Mouse (Mus musculus) CD4-positive naive resting alpha-beta T cell, adult 57 days (primary cell): Measurements from ENCODE around the gene Gm37240. TPM values are rescaled to one million over a fixed set of nuclear protein-coding genes. Genes with fewer than 3 reads are reported as not detected.

Experiments used
- total RNA-seq: library from RNA; stranded (reverse); gene quantifications from one replicate; pipeline ENCODE4 v1.2.4, GENCODE M21; 2023

Gm37240 gene
- not detected for total RNA-seq

GRCm38 (mm10) chr3:85887239-85887827 is at the start of gene Gm37240, which contains the start of gene Glt28d2:
Gm37240 (minus strand) TSS chr3:85887518.
Glt28d2 (minus strand) TSS chr3:85887516.

DNA sequence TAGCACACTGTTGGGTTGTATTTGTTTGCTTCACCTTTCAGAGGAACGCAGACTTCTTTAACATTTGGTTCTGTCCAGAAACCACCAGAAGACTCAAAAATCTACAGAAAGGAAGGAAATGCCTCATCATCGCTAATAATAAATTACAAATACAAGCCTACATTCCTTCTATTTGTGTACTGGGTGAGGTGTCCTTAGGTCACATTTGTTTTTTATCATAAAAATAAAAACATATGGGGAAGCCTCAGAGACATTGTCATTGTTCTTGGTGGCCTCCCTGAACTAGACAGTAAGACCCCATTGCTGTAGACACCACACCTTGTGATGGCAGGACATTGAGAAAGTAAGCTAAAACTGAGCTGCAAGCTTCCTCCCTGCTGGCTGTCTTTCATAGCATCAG is 70.1 kb downstream of the Gm37240 start, which contains the start of gene Fam160a1:
Gene Fam160a1, minus strand, starts transcription at position 101 of the 400 bp plus-strand sequence.

GRCm38 (mm10) chr3:85573864-85574830 is 313.2 kb downstream of the Gm37240 start, which contains the start of gene Gatb:
Gatb (plus strand) TSS chr3:85574119.

DNA sequence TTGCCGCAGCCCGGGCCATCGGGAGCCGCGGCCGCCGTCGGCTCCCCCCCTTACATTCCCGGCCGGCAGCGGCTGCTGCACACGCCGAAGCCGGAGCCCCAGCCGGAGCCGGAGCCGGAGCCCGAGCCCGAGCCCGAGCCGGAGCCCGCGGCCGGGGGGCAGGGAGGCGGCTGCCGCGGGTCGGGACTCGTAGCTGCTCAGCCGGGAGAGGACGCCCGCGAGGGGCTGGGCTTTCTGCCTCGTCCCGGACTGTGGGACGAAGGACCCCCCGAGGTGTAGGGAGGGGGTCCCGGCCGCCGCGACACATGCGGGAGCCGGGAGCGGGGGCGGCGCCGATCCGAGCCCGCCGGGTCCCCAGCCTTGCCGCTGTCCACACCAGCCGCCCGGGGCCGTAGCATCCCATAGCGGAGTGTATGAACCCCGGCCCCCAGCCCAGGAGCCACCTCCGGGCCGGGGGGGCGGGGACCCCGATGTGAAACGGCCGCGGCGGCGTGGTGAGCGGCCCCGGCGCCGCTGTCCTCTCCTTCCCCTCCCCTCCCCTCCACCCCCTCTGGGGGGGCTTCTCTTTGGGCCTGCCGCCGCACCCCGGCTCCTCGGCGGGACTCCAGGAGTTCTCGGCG is 1072.4 kb downstream of the Gm37240 start, which contains the start of gene Fbxw7:
Gene Fbxw7, plus strand, starts transcription at position 507 of the 620 bp plus-strand sequence.

DNA sequence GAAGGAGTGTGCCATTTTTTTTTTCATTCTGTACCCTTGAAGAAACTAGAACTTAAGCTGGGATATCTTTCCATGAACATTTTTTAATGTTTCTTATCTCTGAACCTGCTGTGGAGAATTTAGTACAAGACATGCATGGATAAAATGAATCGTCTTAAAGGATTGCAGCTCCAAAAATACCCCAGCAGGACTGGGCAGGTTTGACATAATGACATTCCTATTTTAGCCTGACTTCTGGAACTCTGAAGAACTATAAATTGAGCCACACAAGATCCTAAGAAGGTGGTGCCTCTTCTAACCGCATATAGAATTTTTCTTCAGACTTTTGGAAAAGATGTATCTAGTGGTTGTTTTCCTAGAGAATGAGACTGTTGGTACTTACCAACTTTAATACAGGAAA is 1294.0 kb downstream of the Gm37240 start, which contains the start of gene Tigd4:
Gene Tigd4, plus strand, starts transcription at position 301 of the 400 bp plus-strand sequence.

DNA sequence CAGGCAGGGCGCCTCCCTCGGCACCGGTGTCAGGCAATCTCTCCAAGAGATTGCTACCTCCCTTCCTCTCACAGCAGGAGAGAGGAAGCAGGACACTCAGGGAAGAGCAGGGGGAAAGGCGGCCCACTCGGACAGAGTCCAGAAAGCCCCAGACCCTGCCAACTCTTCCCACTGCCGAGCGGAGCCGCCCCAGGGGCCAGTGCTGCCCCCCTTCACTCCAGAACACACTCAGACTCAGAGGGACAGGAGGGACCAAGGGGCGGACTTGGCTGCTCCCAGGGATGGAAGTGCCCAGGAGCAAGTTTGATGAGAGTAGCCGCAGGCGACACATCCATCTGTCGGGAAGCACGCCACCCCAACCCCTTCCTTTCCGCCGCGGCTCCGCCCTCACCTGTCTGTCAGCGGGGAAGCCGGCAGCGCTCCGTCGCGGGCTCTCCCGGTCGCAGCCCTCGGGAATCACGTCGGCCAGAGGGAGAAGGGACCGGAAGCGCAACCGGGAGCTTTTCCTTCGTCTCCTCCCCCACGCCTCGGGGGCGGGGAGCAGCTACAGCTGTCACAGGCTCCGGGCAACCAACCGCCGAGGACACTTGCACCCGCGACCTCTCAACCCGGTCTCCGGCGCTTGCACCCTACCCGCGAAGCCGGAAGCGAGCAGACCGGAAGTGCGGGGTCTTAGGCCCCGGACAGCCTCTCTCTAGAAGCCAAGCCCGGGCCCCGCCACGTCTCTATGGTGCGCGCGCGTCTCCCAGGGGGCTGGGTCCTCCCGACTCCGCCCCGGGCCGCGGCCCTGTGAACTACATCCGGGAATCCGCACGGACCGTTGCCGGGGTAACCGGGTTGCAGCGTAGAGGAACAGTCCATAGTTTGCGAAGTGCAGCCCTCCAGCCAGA is 1305.0 kb downstream of the Gm37240 start, which contains the start of gene Arfip1:
Gene Arfip1, minus strand, starts transcription at position 603 of the 890 bp plus-strand sequence.

DNA sequence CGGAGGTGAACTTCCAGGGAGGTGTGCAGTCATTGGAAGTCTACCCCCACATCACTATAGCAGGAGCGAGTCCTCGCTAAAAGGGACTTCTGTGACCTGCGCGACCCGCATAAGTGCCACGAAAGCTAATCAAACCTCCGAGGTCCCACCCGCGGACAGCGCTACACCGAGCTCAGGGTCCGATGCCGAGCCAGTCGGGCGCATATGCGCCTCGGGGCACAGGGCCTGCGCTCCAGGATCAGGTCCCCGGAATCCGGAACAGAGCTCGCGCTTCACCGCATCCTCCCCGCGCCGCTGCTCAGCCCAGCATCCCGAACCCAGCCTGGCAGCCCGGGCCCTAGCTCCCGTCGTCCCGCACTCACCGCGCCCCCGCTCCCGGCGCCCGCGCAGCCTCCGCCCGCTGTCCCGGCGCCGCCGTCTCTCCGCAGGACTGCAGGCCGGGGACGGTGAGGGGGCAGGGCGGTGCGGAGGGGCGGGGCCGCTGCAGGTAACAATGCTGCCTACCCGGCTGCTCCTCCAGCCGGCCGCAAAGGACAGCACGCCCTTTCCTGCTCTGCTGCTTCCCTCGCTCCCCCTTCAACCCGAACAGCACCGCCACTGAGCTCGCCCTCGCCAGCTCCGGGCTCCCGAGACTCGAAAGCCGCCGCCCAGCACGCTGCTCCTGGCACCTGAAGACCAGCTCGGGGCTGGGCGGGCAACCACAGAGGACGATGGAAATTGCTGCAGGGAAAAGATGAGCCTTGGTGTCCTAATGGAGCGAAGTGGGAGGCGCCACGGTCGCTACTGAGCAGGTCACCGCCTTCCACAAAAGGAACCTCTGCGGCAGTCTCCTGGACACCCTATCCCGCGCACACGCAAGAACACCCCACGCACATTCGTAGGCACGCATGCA is 1407.1 kb downstream of the Gm37240 start, which contains the start of gene Fhdc1:
Gene Fhdc1, minus strand, starts transcription at position 424 of the 892 bp plus-strand sequence.

Other genes with a start within 250 kb of the Gm37240 start
- gene Fam160a1, start 70.2 kb downstream of the Gm37240 start, total RNA-seq = 0.30 TPM
- not detected for gene Glt28d2, start within 50 bp of the Gm37240 start, total RNA-seq
- gene Sh3d19, start 83.6 kb upstream of the Gm37240 start, total RNA-seq = 0.65 TPM
- gene Prss48, start 115.0 kb upstream of the Gm37240 start, total RNA-seq = not detected